Mouse (Mus musculus): ENCODE measurements around the gene Sphk2. TPM values are rescaled to one million over a fixed set of nuclear protein-coding genes. Genes with fewer than 3 reads are reported as not detected.

Sphk2 gene
- polyA plus RNA-seq, 1 experiment from 2014 or later = 14.9 TPM

GRCm38 (mm10) chr7:45682144-45683126 is 35.4 kb downstream of the Sphk2 start:
- H3K36me3 ChIP-seq (ENCODE audit: control insufficient read depth, insufficient read depth, low read length) = no peaks in the 10 kb centered on the region
- peak overlapping the region; percentile 21 for H3K9ac ChIP-seq (ENCODE audit: low read length)
- H3K4me3 ChIP-seq (ENCODE audit: low read depth, low read length) = no peak overlapping the region
- peak; percentile 98 for DNase-seq (ENCODE audit: low spot score, missing footprints)
- no peaks in the 10 kb centered on the region for H3K27me3 ChIP-seq (ENCODE audit: control insufficient read depth, insufficient read depth, low read length)
- peak overlapping the region; percentile 1; the same call in 1 of the 2 replicates for H3K4me2 ChIP-seq
- peak; percentile 85 for ATAC-seq (ENCODE audit: low FRiP score)
- H3K9me3 ChIP-seq (ENCODE audit: control insufficient read depth, low read length) = no peaks in the 10 kb centered on the region
- H3K4me1 ChIP-seq (ENCODE audit: control insufficient read depth, insufficient read depth, low read length) = no peaks in the 10 kb centered on the region
- H3K27ac ChIP-seq (ENCODE audit: low read depth, low read length) = no peak overlapping the region
- 30% methylated on average over 14 of the region's 14 CpGs for WGBS

- H3K9ac ChIP-seq (ENCODE audit: low read length) = no peak overlapping the region
- H3K4me1 ChIP-seq (ENCODE audit: control insufficient read depth, insufficient read depth, low read length) = no peaks in the 10 kb centered on the region
- no peaks in the 10 kb centered on the region for H3K9me3 ChIP-seq (ENCODE audit: control insufficient read depth, low read length)
- DNase-seq (ENCODE audit: low spot score, missing footprints) = no peak
- H3K4me2 ChIP-seq = no peak overlapping the region
- ATAC-seq (ENCODE audit: low FRiP score) = no peak
- no peak overlapping the region for H3K27ac ChIP-seq (ENCODE audit: low read depth, low read length)
- 88% methylated on average over 8 of the region's 8 CpGs for WGBS
- H3K36me3 ChIP-seq (ENCODE audit: control insufficient read depth, insufficient read depth, low read length) = no peaks in the 10 kb centered on the region
- no peaks in the 10 kb centered on the region for H3K27me3 ChIP-seq (ENCODE audit: control insufficient read depth, insufficient read depth, low read length)
- H3K4me3 ChIP-seq (ENCODE audit: low read depth, low read length) = no peak overlapping the region
Measured at GRCm38 (mm10) chr7:45681046-45681736, 36.6 kb downstream of the Sphk2 start.

GRCm38 (mm10) chr7:45679966-45680621 is 37.7 kb downstream of the Sphk2 start:
- H3K9me3 ChIP-seq (ENCODE audit: control insufficient read depth, low read length) = no peaks in the 10 kb centered on the region
- 58% methylated on average over 14 of the region's 14 CpGs for WGBS
- H3K4me2 ChIP-seq = no peak overlapping the region
- H3K4me3 ChIP-seq (ENCODE audit: low read depth, low read length) = no peak overlapping the region
- DNase-seq (ENCODE audit: low spot score, missing footprints) (peak; percentile 82), ATAC-seq (ENCODE audit: low FRiP score) (no peak)
- H3K4me1 ChIP-seq (ENCODE audit: control insufficient read depth, insufficient read depth, low read length) = no peaks in the 10 kb centered on the region
- no peak overlapping the region for H3K27ac ChIP-seq (ENCODE audit: low read depth, low read length)
- no peak overlapping the region for H3K9ac ChIP-seq (ENCODE audit: low read length)
- no peaks in the 10 kb centered on the region for H3K36me3 ChIP-seq (ENCODE audit: control insufficient read depth, insufficient read depth, low read length)
- no peaks in the 10 kb centered on the region for H3K27me3 ChIP-seq (ENCODE audit: control insufficient read depth, insufficient read depth, low read length)

GRCm38 (mm10) chr7:45678513-45678912 is 39.3 kb downstream of the Sphk2 start:
- DNase-seq (ENCODE audit: low spot score, missing footprints) (no peak), ATAC-seq (ENCODE audit: low FRiP score) (no peak)
- Histone ChIP-seq H3K27me3 (ENCODE audit: control insufficient read depth, insufficient read depth, low read length) (no peaks in the 10 kb centered on the region), H3K4me1 (ENCODE audit: control insufficient read depth, insufficient read depth, low read length) (no peaks in the 10 kb centered on the region), H3K4me3 (ENCODE audit: low read depth, low read length) (no peak overlapping the region), H3K36me3 (ENCODE audit: control insufficient read depth, insufficient read depth, low read length) (no peaks in the 10 kb centered on the region), H3K9ac (ENCODE audit: low read length) (no peak overlapping the region), H3K4me2 (no peak overlapping the region), H3K27ac (ENCODE audit: low read depth, low read length) (no peak overlapping the region), H3K9me3 (ENCODE audit: control insufficient read depth, low read length) (no peaks in the 10 kb centered on the region)
- WGBS = 93% methylated on average over 14 of the region's 14 CpGs

GRCm38 (mm10) chr7:45677627-45678295 is 40.0 kb downstream of the Sphk2 start:
- Histone ChIP-seq H3K4me2 (no peak overlapping the region), H3K4me3 (ENCODE audit: low read depth, low read length) (no peak overlapping the region), H3K9ac (ENCODE audit: low read length) (no peak overlapping the region), H3K36me3 (ENCODE audit: control insufficient read depth, insufficient read depth, low read length) (no peaks in the 10 kb centered on the region), H3K9me3 (ENCODE audit: control insufficient read depth, low read length) (no peaks in the 10 kb centered on the region), H3K27me3 (ENCODE audit: control insufficient read depth, insufficient read depth, low read length) (no peaks in the 10 kb centered on the region), H3K27ac (ENCODE audit: low read depth, low read length) (no peak overlapping the region), H3K4me1 (ENCODE audit: control insufficient read depth, insufficient read depth, low read length) (no peaks in the 10 kb centered on the region)
- 78% methylated on average over 7 of the region's 7 CpGs for WGBS
- ATAC-seq (ENCODE audit: low FRiP score) (no peak), DNase-seq (ENCODE audit: low spot score, missing footprints) (no peak)

- no peak overlapping the region for H3K9ac ChIP-seq (ENCODE audit: low read length)
- no peaks in the 10 kb centered on the region for H3K4me1 ChIP-seq (ENCODE audit: control insufficient read depth, insufficient read depth, low read length)
- ATAC-seq (ENCODE audit: low FRiP score) (no peak), DNase-seq (ENCODE audit: low spot score, missing footprints) (no peak)
- 94% methylated on average over 9 of the region's 9 CpGs for WGBS
- no peak overlapping the region for H3K27ac ChIP-seq (ENCODE audit: low read depth, low read length)
- H3K36me3 ChIP-seq (ENCODE audit: control insufficient read depth, insufficient read depth, low read length) = no peaks in the 10 kb centered on the region
- no peak overlapping the region for H3K4me3 ChIP-seq (ENCODE audit: low read depth, low read length)
- H3K4me2 ChIP-seq = no peak overlapping the region
- H3K9me3 ChIP-seq (ENCODE audit: control insufficient read depth, low read length) = no peaks in the 10 kb centered on the region
- H3K27me3 ChIP-seq (ENCODE audit: control insufficient read depth, insufficient read depth, low read length) = no peaks in the 10 kb centered on the region
Measured at GRCm38 (mm10) chr7:45668921-45669320, 48.9 kb downstream of the Sphk2 start.

GRCm38 (mm10) chr7:45667761-45668160 is 50.0 kb downstream of the Sphk2 start:
- no peaks in the 10 kb centered on the region for H3K4me1 ChIP-seq (ENCODE audit: control insufficient read depth, insufficient read depth, low read length)
- ATAC-seq (ENCODE audit: low FRiP score) (no peak), DNase-seq (ENCODE audit: low spot score, missing footprints) (no peak)
- H3K27me3 ChIP-seq (ENCODE audit: control insufficient read depth, insufficient read depth, low read length) = no peaks in the 10 kb centered on the region
- H3K27ac ChIP-seq (ENCODE audit: low read depth, low read length) = no peak overlapping the region
- no peak overlapping the region for H3K4me2 ChIP-seq
- no peaks in the 10 kb centered on the region for H3K36me3 ChIP-seq (ENCODE audit: control insufficient read depth, insufficient read depth, low read length)
- 77% methylated on average over 14 of the region's 14 CpGs for WGBS
- no peak overlapping the region for H3K9ac ChIP-seq (ENCODE audit: low read length)
- H3K4me3 ChIP-seq (ENCODE audit: low read depth, low read length) = no peak overlapping the region
- H3K9me3 ChIP-seq (ENCODE audit: control insufficient read depth, low read length) = no peaks in the 10 kb centered on the region

GRCm38 (mm10) chr7:45666161-45666560 is 51.6 kb downstream of the Sphk2 start, which contains the start of gene Fut2:
Gene Fut2, minus strand, starts transcription at chr7:45666394.
- Histone ChIP-seq H3K9me3 (ENCODE audit: control insufficient read depth, low read length) (no peaks in the 10 kb centered on the region), H3K4me1 (ENCODE audit: control insufficient read depth, insufficient read depth, low read length) (no peaks in the 10 kb centered on the region), H3K4me3 (ENCODE audit: low read depth, low read length) (no peak within 1 kb of the TSS), H3K27me3 (ENCODE audit: control insufficient read depth, insufficient read depth, low read length) (no peaks in the 10 kb centered on the region), H3K36me3 (ENCODE audit: control insufficient read depth, insufficient read depth, low read length) (no peaks in the 10 kb centered on the region), H3K27ac (ENCODE audit: low read depth, low read length) (no peak within 1 kb of the TSS), H3K4me2 (no peak within 1 kb of the TSS), H3K9ac (ENCODE audit: low read length) (no peak within 1 kb of the TSS)
- DNase-seq (ENCODE audit: low spot score, missing footprints) = no peak
- 89% methylated on average over 7 of the region's 7 CpGs for WGBS
- ATAC-seq (ENCODE audit: low FRiP score) = no peak
